Mouse (Mus musculus) embryonic facial prominence, embryonic 10.5 days (tissue): Measurements from ENCODE around the gene Zbtb20. TPM values are rescaled to one million over a fixed set of nuclear protein-coding genes. Genes with fewer than 3 reads are reported as not detected.

Source experiments
- DNase-seq: peaks from one replicate; pipeline ENCODE4 v3.0.0-alpha.2; 2017; ENCODE audit warnings: low spot score
- H3K27ac ChIP-seq: fragments of 300-500 bp; sonication (generic); replicated peaks from 2 replicates; pipeline ENCODE4 v1.5.1; 2016; ENCODE audit warnings: mild to moderate bottlenecking
- H3K27me3 ChIP-seq: fragments of 300-500 bp; sonication (generic); replicated peaks from 2 replicates; pipeline ENCODE4 v1.6.1; 2016; ENCODE audit warnings: low read depth, mild to moderate bottlenecking; ENCODE audit not compliant: poor library complexity, severe bottlenecking
- H3K36me3 ChIP-seq: fragments of 300-500 bp; sonication (generic); replicated peaks from 2 replicates; pipeline ENCODE4 v1.6.1; 2016; ENCODE audit warnings: mild to moderate bottlenecking, moderate library complexity
- H3K4me1 ChIP-seq: fragments of 300-500 bp; sonication (generic); 2 replicates; pipeline ENCODE4 v1.6.1; 2016
- H3K4me3 ChIP-seq: fragments of 300-500 bp; sonication (generic); 2 replicates; pipeline ENCODE4 v1.5.1; 2016; ENCODE audit warnings: mild to moderate bottlenecking, moderate library complexity
- H3K9me3 ChIP-seq: fragments of 300-500 bp; sonication (generic); 2 replicates; pipeline ENCODE4 v1.6.1; 2016; ENCODE audit warnings: mild to moderate bottlenecking
- WGBS: fragments of 180-500 bp; shearing (Covaris S2); methylation state at CpG from one replicate; pipeline ENCODE4 v1.1.7; 2016; 5-methylcytosine and 5-hydroxymethylcytosine counted together
- polyA plus RNA-seq: library from polyadenylated mRNA; unstranded; fragments of >200 nt; fragmentation: Nextera tagmentation; extraction: Ambion mirVana; gene quantifications from 2 replicates; pipeline ENCODE4 v1.2.1, GENCODE M21; 2016

The Zbtb20 gene
- polyA plus RNA-seq, 1 experiment from 2014 or later = 20.1 TPM

DNA sequence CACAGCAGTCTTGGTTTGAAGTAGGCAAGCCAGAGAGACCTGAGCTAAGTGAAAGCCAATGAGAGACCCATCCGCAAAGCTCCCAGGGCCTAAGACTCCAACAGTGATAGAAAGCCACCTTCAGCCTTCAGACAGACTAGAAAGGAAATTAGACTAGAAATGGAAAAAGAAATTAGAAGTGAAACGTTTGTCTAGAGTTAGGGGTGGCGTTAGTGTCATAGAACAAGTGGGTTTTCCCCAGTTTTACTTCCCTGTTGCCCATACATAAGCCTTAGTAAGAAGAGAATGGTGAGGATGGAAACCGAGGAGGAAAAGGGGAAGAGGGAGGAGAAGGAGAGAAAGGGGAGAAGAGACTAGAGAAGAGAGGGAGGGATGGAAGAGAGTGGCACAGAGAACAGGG lies 726.9 kb downstream of the Zbtb20 start:
- Histone ChIP-seq H3K27me3 (no peaks in the 10 kb centered on the region), H3K4me1 (peaks cover 15% of the 10 kb centered on the region), H3K4me3 (no peak overlapping the region), H3K27ac (no peak overlapping the region), H3K9me3 (no peaks in the 10 kb centered on the region), H3K36me3 (peaks cover 5% of the 10 kb centered on the region; the same call in 1 of the 2 replicates)
- DNase-seq = no peak
- WGBS = 82% methylated on average over 4 of the region's 4 CpGs

DNA sequence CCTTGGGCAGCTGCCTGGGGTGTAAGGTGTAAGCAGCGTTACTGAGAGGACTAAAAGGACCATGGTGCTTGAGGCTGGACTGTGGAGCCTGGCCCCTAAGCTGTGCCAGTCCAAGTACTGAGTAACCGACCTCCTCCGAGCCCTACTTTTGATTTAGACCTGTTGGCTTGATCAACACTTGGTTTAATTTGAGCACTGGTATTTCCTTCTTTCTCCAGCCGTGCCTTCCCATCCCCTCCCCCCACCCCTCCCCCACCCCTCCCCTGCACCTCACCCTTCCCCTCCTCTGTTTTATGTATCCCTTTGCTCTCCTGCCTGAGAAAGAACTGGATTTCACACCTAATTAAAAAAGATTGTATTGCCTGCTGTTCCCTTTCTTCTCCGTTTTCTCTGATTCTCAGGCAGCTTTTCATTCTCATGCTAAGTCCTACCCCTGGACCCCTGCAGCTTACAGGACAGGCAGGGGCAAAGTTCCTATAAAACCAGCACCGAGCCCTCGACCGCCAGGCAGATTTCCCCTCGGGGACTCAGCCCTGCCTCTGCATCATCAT lies 728.0 kb downstream of the Zbtb20 start:
- Histone ChIP-seq H3K27me3 (no peaks in the 10 kb centered on the region), H3K4me3 (no peak overlapping the region), H3K9me3 (no peaks in the 10 kb centered on the region), H3K36me3 (peaks cover 7% of the 10 kb centered on the region; the same call in 1 of the 2 replicates), H3K27ac (peak overlapping the region; percentile 44), H3K4me1 (peaks cover 15% of the 10 kb centered on the region)
- 4% methylated on average over 9 of the region's 9 CpGs for WGBS
- peak; percentile 41 for DNase-seq

DNA sequence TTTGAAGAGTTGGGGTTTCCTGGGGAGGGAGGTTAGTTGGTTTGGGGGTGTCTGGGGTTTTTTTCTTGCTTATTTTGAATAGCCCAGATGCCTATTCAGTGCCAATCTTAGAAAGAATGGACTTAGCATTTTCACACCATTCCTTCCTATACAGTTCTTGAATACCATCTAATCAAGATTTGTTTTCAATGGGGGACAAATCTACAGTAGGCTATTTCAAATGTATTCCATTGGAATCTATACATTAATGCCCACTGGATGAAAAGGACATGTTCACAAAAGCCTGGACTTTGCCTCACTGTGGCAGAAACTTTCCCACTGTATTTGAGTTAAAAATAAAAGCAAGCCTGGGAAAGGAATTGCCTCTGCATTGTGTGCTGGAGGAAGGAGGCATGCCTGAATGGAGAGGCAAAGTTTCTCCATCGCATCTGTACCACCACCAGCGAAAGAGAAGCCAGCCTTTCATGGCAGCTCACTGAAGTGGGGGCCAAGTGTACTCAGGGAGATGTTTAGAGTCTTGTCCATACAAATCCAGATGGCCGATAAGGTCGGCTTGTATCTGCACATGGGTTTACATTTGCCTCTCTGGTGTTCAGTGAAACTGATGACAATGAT lies 728.8 kb downstream of the Zbtb20 start:
- Histone ChIP-seq H3K9me3 (no peaks in the 10 kb centered on the region), H3K4me1 (peaks cover 15% of the 10 kb centered on the region), H3K27me3 (no peaks in the 10 kb centered on the region), H3K4me3 (no peak overlapping the region), H3K27ac (no peak overlapping the region; the same call in 1 of the 2 replicates), H3K36me3 (peaks cover 13% of the 10 kb centered on the region)
- DNase-seq = no peak
- 48% methylated on average over 4 of the region's 4 CpGs for WGBS

- no peak for DNase-seq
- H3K9me3 ChIP-seq = no peaks in the 10 kb centered on the region
- H3K36me3 ChIP-seq = peaks cover 28% of the 10 kb centered on the region
- H3K27me3 ChIP-seq = no peaks in the 10 kb centered on the region
- no peak overlapping the region for H3K4me3 ChIP-seq
- H3K27ac ChIP-seq = no peak overlapping the region
- H3K4me1 ChIP-seq = peaks cover 15% of the 10 kb centered on the region
Observed at GRCm38 (mm10) chr16:43607086-43607485, 731.4 kb downstream of the Zbtb20 start.

- Histone ChIP-seq H3K27me3 (no peaks in the 10 kb centered on the region), H3K9me3 (no peaks in the 10 kb centered on the region), H3K36me3 (peaks cover 28% of the 10 kb centered on the region), H3K4me1 (peaks cover 15% of the 10 kb centered on the region), H3K4me3 (no peak overlapping the region), H3K27ac (no peak overlapping the region)
- no peak for DNase-seq
Observed at GRCm38 (mm10) chr16:43608066-43608465, 732.4 kb downstream of the Zbtb20 start.

GRCm38 (mm10) chr16:43610375-43610774 lies 734.7 kb downstream of the Zbtb20 start:
- DNase-seq = no peak
- no peak overlapping the region for H3K27ac ChIP-seq
- H3K4me1 ChIP-seq = peaks cover 11% of the 10 kb centered on the region
- no peaks in the 10 kb centered on the region for H3K9me3 ChIP-seq
- H3K4me3 ChIP-seq = no peak overlapping the region
- no peaks in the 10 kb centered on the region for H3K27me3 ChIP-seq
- H3K36me3 ChIP-seq = peaks cover 28% of the 10 kb centered on the region
- WGBS = 91% methylated on average over 10 of the region's 10 CpGs

GRCm38 (mm10) chr16:43616348-43616747 lies 740.7 kb downstream of the Zbtb20 start:
- no peak overlapping the region for H3K27ac ChIP-seq
- H3K4me3 ChIP-seq = no peak overlapping the region
- H3K27me3 ChIP-seq = no peaks in the 10 kb centered on the region
- H3K36me3 ChIP-seq = peaks cover 4% of the 10 kb centered on the region; the same call in 1 of the 2 replicates
- H3K4me1 ChIP-seq = peaks cover 46% of the 10 kb centered on the region
- H3K9me3 ChIP-seq = no peaks in the 10 kb centered on the region
- WGBS = 55% methylated on average over 4 of the region's 4 CpGs
- DNase-seq = no peak

- WGBS = 58% methylated on average over 6 of the region's 6 CpGs
- DNase-seq = peak; percentile 57
- Histone ChIP-seq H3K4me1 (peaks cover 53% of the 10 kb centered on the region), H3K36me3 (peaks cover 4% of the 10 kb centered on the region; the same call in 1 of the 2 replicates), H3K4me3 (no peak overlapping the region), H3K27me3 (no peaks in the 10 kb centered on the region), H3K9me3 (no peaks in the 10 kb centered on the region), H3K27ac (no peak overlapping the region)
Observed at GRCm38 (mm10) chr16:43617346-43617745, 741.7 kb downstream of the Zbtb20 start.

DNA sequence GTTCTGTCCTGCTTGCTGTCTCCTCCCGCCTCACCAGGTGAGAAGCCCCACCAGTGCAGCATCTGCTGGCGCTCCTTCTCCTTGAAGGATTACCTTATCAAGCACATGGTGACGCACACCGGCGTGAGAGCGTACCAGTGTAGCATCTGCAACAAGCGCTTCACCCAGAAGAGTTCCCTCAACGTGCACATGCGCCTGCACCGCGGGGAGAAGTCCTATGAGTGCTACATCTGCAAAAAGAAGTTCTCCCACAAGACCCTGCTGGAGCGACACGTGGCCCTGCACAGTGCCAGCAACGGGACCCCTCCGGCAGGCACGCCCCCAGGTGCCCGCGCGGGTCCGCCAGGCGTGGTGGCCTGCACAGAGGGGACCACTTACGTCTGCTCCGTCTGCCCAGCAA lies 742.6 kb downstream of the Zbtb20 start:
- H3K4me1 ChIP-seq = peaks cover 60% of the 10 kb centered on the region
- peak overlapping the region; percentile 54; the same call in 1 of the 2 replicates for H3K27ac ChIP-seq
- 87% methylated on average over 23 of the region's 23 CpGs for WGBS
- no peak overlapping the region for H3K4me3 ChIP-seq
- H3K9me3 ChIP-seq = no peaks in the 10 kb centered on the region
- H3K36me3 ChIP-seq = peaks cover 4% of the 10 kb centered on the region; the same call in 1 of the 2 replicates
- no peaks in the 10 kb centered on the region for H3K27me3 ChIP-seq
- no peak for DNase-seq

DNA sequence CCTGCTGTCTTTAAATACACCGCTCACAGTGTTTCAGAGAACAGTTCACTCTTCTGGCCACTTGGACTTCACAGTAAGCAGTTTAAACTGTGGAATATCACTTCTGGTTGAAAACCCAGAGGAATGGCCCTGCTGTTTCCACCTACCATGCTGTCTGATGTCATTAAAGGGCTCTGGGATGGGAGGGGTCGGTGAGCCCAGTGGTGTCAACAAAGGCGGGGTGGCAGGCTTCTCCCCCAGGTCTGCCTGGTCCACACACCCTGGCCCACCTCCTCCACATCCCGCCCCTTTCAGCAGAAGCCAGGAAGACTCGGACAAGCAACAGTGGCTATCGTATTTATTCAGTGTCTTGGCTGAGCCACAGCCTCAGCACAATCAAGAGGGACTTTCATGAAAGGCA lies 743.6 kb downstream of the Zbtb20 start:
- Histone ChIP-seq H3K9me3 (no peaks in the 10 kb centered on the region), H3K4me3 (no peak overlapping the region), H3K4me1 (peaks cover 65% of the 10 kb centered on the region), H3K36me3 (peaks cover 4% of the 10 kb centered on the region; the same call in 1 of the 2 replicates), H3K27me3 (no peaks in the 10 kb centered on the region), H3K27ac (peak overlapping the region; percentile 40; the same call in 1 of the 2 replicates)
- 39% methylated on average over 6 of the region's 6 CpGs for WGBS
- DNase-seq = no peak

GRCm38 (mm10) chr16:43620359-43620758 lies 744.7 kb downstream of the Zbtb20 start:
- Histone ChIP-seq H3K4me1 (peaks cover 63% of the 10 kb centered on the region), H3K27ac (peak overlapping the region; percentile 51)
- WGBS = 33% methylated on average over 2 of the region's 2 CpGs

DNA sequence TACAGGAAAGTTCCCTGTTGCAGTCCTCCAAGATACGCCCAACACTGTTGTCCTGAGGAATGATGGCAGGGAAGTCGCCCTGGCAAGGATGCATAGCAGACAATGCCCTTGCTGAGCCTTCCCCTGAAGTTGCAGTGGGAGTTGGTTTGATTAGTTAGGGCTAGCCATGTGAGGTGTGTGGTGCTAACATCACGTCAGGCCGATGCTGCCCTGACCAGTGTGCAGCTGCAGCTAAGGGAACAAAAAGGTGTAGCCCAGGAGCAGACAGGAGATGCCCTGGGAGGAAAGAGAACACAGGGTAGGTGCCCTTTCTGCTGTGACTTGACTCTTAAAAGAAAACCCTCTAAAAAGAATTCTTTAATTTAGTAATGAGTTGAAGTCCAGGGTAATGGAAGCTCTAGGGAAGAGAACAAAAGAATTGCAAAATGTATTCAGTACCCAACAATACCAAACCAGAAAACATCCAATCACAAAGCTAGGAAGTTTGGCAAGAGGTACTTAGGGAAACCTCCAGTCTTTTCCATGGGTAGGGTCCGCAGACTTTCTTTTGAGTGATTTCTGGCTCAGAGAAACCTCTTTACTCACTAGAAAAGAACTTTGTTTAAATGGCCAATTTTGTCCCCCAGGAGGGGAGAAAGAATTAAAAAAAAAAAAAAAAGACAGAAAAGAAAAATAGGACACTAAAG lies 747.8 kb downstream of the Zbtb20 start:
- peaks cover under 1% of the 10 kb centered on the region; the same call in 1 of the 2 replicates for H3K36me3 ChIP-seq
- H3K9me3 ChIP-seq = no peaks in the 10 kb centered on the region
- no peaks in the 10 kb centered on the region for H3K27me3 ChIP-seq
- H3K4me3 ChIP-seq = no peak overlapping the region
- H3K4me1 ChIP-seq = peaks cover 41% of the 10 kb centered on the region
- 62% methylated on average over 5 of the region's 5 CpGs for WGBS
- H3K27ac ChIP-seq = peak overlapping the region; percentile 66
- DNase-seq = no peak

More at GRCm38 (mm10) chr16:43620359-43620758, 744.7 kb downstream of the Zbtb20 start:
- H3K9me3 ChIP-seq = no peaks in the 10 kb centered on the region
- DNase-seq = no peak
- H3K36me3 ChIP-seq = peaks cover 4% of the 10 kb centered on the region; the same call in 1 of the 2 replicates
- H3K27me3 ChIP-seq = no peaks in the 10 kb centered on the region
- H3K4me3 ChIP-seq = no peak overlapping the region

DNA sequence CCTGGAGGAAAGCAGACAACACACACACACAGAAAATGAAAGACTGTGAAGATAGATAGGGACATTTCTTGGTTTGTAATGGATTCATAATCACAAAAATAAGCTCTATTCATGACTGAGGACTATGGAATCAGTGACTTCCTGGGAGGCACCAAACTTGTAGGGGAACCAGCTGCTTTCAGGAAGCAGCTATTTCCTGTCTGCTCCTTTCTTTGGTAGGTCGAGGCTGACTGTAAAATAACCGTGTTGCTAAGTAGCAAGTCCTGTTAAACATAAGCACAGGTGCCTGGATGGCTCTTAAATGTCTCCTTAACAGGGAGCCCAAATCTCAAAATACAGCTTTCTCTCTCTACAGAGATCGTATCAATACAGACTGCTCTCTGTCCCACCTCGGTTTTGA lies 749.2 kb downstream of the Zbtb20 start:
- DNase-seq = no peak
- H3K9me3 ChIP-seq = no peaks in the 10 kb centered on the region
- no peaks in the 10 kb centered on the region for H3K36me3 ChIP-seq
- no peaks in the 10 kb centered on the region for H3K27me3 ChIP-seq
- H3K4me1 ChIP-seq = peaks cover 37% of the 10 kb centered on the region
- no peak overlapping the region for H3K4me3 ChIP-seq
- WGBS = 71% methylated on average over 4 of the region's 4 CpGs
- no peak overlapping the region for H3K27ac ChIP-seq
